Mouse (Mus musculus): Measurements from ENCODE around the gene Lactb. TPM values are rescaled to one million over a fixed set of nuclear protein-coding genes. Genes with fewer than 3 reads are reported as not detected.
A peak's percentile ranks its signal among the peaks of the same experiment; 100 is the strongest.

Gene Lactb
- polyA plus RNA-seq, 1 experiment from 2014 or later = 8.5 TPM

DNA sequence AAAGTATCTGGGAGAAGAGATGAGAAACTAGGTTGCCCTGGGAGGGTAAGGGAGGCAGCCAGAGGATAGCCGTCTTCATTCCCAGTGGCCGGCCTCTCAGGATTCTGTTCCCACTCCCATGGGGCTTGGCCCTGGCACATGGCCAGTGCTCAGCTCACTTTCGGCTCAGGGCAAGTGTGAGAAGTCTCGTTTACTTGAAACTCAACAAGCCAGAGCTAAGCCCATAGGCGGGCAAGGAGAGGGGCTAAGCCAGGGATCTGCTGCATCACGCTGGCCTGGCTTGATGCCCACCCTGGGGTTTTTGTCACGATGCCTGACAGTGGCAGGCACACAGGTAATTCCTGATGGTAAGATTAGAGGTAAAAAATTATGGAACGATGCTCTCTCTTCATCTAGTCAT is 37.8 kb downstream of the Lactb start:
- Histone ChIP-seq H3K27ac (peak overlapping the region; percentile 25; the same call in 1 of the 2 replicates), H3K27me3 (peaks cover 5% of the 10 kb centered on the region; the same call in 1 of the 2 replicates), H3K4me1 (peaks cover 34% of the 10 kb centered on the region), H3K36me3 (ENCODE audit: poor library complexity, severe bottlenecking) (no peaks in the 10 kb centered on the region), H3K9ac (no peak overlapping the region), H3K9me3 (replicated peaks) (no peaks in the 10 kb centered on the region), H3K4me3 (no peak overlapping the region), H3K4me2 (no peak overlapping the region)
- ATAC-seq = no peak
- 48% methylated on average over 8 of the region's 8 CpGs for WGBS

DNA sequence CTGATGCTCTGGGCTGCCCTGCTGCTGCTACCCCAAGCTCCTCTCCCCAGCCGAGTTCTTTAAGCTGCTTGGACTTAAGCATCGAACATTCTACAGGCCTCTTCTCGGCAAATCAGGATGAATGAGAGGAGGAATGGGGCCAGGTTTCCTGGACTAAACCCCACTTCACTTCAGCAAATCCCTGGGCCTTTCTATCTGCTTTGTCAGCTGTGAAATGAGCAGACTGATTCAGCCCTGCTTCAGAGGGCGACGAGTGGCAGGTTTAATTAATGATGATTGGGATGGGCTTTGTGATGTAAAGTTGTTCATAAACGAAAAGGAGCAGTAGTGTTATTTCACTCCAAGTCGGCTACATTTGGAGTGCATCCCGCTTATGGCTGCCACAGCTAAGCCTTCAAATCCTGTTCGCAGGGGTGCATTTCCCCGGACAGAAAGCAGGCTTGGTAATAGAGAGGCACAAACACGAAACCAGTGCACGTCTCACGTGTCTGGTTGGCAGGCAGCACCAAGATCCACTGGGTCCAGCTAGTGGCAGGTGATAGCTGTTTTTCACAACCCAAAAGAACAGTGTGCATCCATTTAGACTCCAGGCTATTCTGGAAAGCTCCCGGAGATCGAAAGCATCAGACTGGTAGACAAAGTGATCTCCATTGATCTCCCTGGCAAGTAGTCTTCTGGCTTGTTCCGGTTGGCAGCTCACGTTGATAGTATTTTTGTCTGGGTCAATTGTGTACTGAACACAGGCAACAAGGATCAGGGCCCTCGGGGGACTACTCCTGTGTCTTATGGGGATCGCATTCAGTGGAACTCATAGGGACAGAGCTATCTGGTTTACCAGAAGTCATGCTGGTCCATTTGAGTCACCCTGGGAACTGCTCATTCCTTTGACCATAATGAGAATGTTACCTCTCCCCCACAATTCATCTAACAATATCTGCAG is 41.1 kb downstream of the Lactb start:
- Histone ChIP-seq H3K27ac (peak overlapping the region; percentile 89), H3K4me3 (no peak overlapping the region), H3K36me3 (ENCODE audit: poor library complexity, severe bottlenecking) (no peaks in the 10 kb centered on the region), H3K9ac (no peak overlapping the region; the same call in 1 of the 2 replicates), H3K9me3 (replicated peaks) (no peaks in the 10 kb centered on the region), H3K4me1 (peaks cover 42% of the 10 kb centered on the region), H3K4me2 (peak overlapping the region; percentile 36), H3K27me3 (peaks cover 5% of the 10 kb centered on the region; the same call in 1 of the 2 replicates)
- ATAC-seq = peak; percentile 90
- 5% methylated on average over 19 of the region's 19 CpGs for WGBS

DNA sequence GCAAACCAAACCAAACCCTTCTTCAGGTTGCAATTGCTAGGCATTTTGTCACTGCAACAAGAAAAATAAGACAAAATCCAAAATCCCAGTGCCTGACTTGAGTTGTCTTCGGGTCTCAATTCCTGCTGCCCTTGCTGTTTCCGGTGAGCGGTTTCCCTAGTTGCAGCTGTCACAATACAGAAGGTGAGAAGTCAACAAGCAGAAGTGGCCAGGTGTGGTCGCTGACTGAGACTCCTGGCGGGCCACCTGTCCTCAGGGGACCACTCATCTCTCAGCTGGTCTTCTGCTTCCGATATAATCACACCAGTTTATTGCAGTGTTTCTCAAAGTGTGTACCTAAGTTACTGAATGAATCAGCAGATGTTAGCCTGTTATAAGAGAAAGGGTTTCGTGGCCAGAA is 44.9 kb downstream of the Lactb start:
- Histone ChIP-seq H3K4me2 (no peak overlapping the region), H3K4me3 (no peak overlapping the region), H3K9me3 (replicated peaks) (no peaks in the 10 kb centered on the region), H3K4me1 (peaks cover 53% of the 10 kb centered on the region), H3K9ac (no peak overlapping the region), H3K27me3 (no peaks in the 10 kb centered on the region), H3K27ac (no peak overlapping the region), H3K36me3 (ENCODE audit: poor library complexity, severe bottlenecking) (no peaks in the 10 kb centered on the region)
- no peak for ATAC-seq
- 77% methylated on average over 7 of the region's 7 CpGs for WGBS

DNA sequence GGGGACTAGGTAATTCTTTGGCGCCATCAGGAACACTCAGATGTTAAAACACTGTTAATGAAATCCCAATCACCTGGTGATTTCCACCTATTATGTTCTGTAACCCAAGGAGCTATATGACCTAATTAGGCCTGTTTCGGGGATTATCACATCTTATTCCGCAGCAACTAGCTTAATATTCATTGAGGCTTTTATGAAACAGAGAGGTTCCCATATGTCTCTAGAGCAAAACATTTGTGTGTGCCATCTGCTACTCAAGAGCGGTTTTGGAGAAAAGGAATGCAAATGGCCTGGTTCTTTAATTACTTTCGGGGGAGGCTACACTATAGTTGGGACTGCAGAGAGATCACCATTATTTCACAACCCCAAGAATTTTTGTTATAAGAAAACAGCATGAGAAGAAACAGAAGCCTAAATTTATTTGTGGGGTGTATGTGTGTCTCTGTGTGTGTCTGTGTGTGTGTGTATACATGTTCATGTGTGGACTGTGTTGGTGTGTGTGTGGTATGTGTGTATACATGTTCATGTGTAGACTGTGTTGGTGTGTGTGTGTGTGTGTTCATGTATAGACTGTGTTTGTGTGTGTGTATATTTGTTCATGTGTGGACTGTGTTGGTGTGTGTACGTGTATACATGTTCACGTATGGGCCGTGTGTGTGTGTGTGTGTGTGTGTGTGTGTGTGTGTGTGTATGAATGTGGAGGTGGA is 47.4 kb downstream of the Lactb start:
- ATAC-seq = peak; percentile 82

GRCm38 (mm10) chr9:66925853-66926252 is 49.4 kb downstream of the Lactb start:
- H3K4me2 ChIP-seq = no peak overlapping the region
- H3K9ac ChIP-seq = no peak overlapping the region
- no peak overlapping the region for H3K27ac ChIP-seq
- H3K36me3 ChIP-seq (ENCODE audit: poor library complexity, severe bottlenecking) = no peaks in the 10 kb centered on the region
- H3K9me3 ChIP-seq (replicated peaks) = no peaks in the 10 kb centered on the region
- no peak overlapping the region for H3K4me3 ChIP-seq
- no peaks in the 10 kb centered on the region for H3K27me3 ChIP-seq
- no peak for ATAC-seq
- peaks cover 24% of the 10 kb centered on the region for H3K4me1 ChIP-seq
- 83% methylated on average over 3 of the region's 3 CpGs for WGBS

More for the DNA sequence above, 47.4 kb downstream of the Lactb start:
- WGBS = 49% methylated on average over 8 of the region's 8 CpGs
- Histone ChIP-seq H3K4me3 (no peak overlapping the region), H3K9me3 (replicated peaks) (no peaks in the 10 kb centered on the region), H3K36me3 (ENCODE audit: poor library complexity, severe bottlenecking) (no peaks in the 10 kb centered on the region), H3K4me2 (no peak overlapping the region), H3K4me1 (peaks cover 30% of the 10 kb centered on the region), H3K27me3 (no peaks in the 10 kb centered on the region), H3K27ac (peak overlapping the region; percentile 65), H3K9ac (no peak overlapping the region)

GRCm38 (mm10) chr9:66922076-66922475 is 53.2 kb downstream of the Lactb start:
- Histone ChIP-seq H3K27ac (no peak overlapping the region), H3K27me3 (no peaks in the 10 kb centered on the region), H3K4me2 (no peak overlapping the region), H3K9me3 (replicated peaks) (no peaks in the 10 kb centered on the region), H3K36me3 (ENCODE audit: poor library complexity, severe bottlenecking) (no peaks in the 10 kb centered on the region), H3K4me1 (peaks cover 29% of the 10 kb centered on the region), H3K9ac (no peak overlapping the region), H3K4me3 (no peak overlapping the region)
- WGBS = 100% methylated on average over 1 of the region's 1 CpGs
- ATAC-seq = no peak

DNA sequence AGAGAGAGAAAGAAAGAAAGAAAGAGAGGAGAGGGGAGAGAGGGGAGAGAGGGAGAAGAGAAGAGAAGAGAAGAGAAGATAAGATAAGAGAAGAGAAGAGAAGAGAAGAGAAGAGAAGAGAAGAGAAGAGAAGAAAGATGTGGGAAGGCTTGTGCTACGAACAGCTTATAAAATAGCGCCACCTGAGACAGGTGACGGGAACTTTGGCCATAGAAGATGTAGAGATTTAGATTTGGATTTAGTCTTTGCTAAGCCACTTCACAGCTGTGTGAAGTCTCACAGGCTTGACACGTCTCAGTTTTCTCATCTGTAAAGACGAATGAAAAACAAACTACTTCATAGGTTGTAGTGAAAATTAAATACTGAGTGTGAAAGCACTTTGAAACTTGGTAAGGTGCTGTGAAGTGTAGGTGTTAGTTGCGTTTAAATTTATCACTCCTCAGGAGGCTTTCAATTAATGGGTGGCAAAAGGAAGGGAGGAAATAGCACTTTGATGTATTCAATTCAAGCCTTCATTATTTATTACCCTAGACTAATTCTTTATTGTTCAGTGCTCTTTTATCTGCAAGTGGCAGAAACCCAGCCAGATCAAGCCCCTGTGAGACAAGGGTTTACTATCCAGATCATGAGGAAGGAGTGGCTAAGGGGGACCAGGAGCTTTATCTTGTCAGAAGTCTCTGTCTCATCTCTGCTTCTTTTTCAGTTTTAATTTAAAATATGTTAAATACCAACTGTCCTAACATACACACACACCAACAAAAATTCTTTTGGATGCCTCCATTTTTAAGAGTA is 54.6 kb downstream of the Lactb start:
- H3K4me1 ChIP-seq = peaks cover 32% of the 10 kb centered on the region
- H3K4me3 ChIP-seq = 0 out of 2 replicates have a peak overlapping the region, but pooled peaks have one; percentile 91
- H3K4me2 ChIP-seq = peak overlapping the region; percentile 89
- no peak overlapping the region for H3K9ac ChIP-seq
- WGBS = 13% methylated on average over 6 of the region's 6 CpGs
- no peaks in the 10 kb centered on the region for H3K9me3 ChIP-seq (replicated peaks)
- no peak overlapping the region for H3K27ac ChIP-seq
- no peaks in the 10 kb centered on the region for H3K27me3 ChIP-seq
- ATAC-seq = no peak
- no peaks in the 10 kb centered on the region for H3K36me3 ChIP-seq (ENCODE audit: poor library complexity, severe bottlenecking)

GRCm38 (mm10) chr9:66919981-66920380 is 55.3 kb downstream of the Lactb start:
- H3K9ac ChIP-seq = peak overlapping the region; percentile 45
- H3K9me3 ChIP-seq (replicated peaks) = no peaks in the 10 kb centered on the region
- 0% methylated on average over 14 of the region's 14 CpGs for WGBS
- H3K4me2 ChIP-seq = peak overlapping the region; percentile 89
- peak overlapping the region; percentile 91 for H3K4me3 ChIP-seq
- H3K27ac ChIP-seq = peak overlapping the region; percentile 79
- H3K36me3 ChIP-seq (ENCODE audit: poor library complexity, severe bottlenecking) = no peaks in the 10 kb centered on the region
- no peaks in the 10 kb centered on the region for H3K27me3 ChIP-seq
- peak; percentile 57 for ATAC-seq
- peaks cover 36% of the 10 kb centered on the region for H3K4me1 ChIP-seq

DNA sequence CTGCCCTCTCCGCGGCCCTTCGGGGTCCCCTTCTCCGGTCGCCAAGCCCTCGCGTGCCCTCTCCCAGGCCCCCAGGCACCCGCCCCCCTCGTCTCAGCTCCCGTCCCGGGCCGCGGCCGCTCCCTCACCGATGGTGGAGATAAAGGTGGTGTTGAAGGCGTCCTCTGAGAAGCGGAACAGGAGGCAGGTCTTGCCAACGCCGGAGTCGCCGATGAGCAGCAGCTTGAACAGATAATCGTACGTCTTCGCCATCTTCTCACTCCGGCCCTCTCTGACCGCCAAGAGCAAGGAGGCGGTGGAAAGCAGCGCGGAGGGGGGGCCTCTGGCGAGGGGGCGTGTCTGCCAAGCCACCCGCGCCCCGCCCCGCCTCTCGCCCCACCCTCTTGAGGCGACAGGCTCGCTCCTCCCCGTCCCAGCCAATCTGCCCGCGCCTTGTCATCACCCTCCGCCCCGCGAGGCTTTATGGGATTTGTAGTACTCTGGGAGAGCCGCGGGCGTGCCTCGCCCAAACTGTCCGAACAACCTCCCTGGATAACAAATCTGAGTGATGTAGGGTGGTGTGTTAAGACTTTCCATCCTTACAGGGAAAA is 55.8 kb downstream of the Lactb start, which contains the start of gene Rab8b:
TSS of gene Rab8b (minus strand) at position 306 of the 590 bp plus-strand sequence.
- Histone ChIP-seq H3K36me3 (ENCODE audit: poor library complexity, severe bottlenecking) (no peaks in the 10 kb centered on the region), H3K4me1 (peaks cover 37% of the 10 kb centered on the region), H3K9ac (peak within 1 kb of the TSS; percentile 92), H3K9me3 (replicated peaks) (no peaks in the 10 kb centered on the region), H3K4me3 (peak within 1 kb of the TSS; percentile 91), H3K27ac (peak within 1 kb of the TSS; percentile 81), H3K4me2 (peak within 1 kb of the TSS; percentile 89), H3K27me3 (no peaks in the 10 kb centered on the region)
- ATAC-seq = peak; percentile 99
- WGBS = under 1% methylated on average over 45 of the region's 49 CpGs

DNA sequence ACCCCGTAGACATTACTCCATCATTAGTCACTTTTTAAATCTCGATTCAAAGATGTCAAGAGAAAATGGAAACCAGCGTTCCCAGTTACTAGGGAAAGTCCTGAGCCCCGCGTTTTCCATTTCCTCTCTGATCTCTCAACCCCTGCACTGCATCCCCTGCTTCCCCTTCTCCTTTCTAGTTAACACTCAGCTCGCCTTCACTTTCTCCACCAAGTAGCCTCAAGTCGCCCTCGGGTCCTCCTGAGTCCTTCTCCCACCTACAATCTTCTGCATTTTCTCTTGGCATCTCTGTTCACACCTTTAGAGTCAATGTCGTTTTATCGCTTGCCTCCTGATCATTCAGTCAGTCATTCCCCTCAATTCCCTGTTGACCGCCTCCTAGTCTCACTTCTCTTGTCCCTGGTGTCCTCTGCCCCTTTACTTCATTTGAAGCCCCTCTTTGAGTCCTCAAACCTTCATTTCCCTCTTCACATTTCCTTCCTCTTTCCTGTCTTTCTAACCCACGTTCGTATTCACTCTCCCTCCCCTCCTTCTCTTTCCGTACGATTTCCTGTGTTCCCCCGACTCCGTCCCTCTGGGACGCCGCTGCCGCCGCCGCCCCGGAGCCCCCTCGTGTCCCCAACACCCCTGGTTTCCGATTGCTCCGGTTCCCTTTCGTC is 56.5 kb downstream of the Lactb start:
- Histone ChIP-seq H3K36me3 (ENCODE audit: poor library complexity, severe bottlenecking) (no peaks in the 10 kb centered on the region), H3K9me3 (replicated peaks) (no peaks in the 10 kb centered on the region), H3K9ac (peak overlapping the region; percentile 92), H3K27me3 (no peaks in the 10 kb centered on the region), H3K4me3 (peak overlapping the region; percentile 91), H3K4me1 (peaks cover 44% of the 10 kb centered on the region), H3K4me2 (peak overlapping the region; percentile 89), H3K27ac (peak overlapping the region; percentile 81)
- ATAC-seq = no peak
- 4% methylated on average over 27 of the region's 27 CpGs for WGBS

DNA sequence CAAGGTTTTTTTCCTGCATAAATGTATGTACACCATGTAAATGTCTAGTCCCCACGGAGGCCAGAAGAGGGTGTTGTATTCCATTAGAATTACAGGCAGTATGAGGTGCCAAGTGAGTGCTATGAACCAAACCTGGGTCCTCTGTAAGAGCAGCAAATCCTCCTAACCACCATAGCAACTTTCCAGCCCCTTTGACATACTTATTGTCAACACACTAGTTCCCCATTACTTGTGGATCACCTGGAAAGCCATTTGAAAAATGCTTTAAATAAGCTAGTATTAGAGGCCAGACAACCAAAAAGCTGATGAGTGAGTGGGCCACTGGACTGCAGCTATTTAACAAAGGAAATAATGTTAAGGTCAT is 57.4 kb downstream of the Lactb start:
- ATAC-seq = no peak
- no peaks in the 10 kb centered on the region for H3K36me3 ChIP-seq (ENCODE audit: poor library complexity, severe bottlenecking)
- peak overlapping the region; percentile 89 for H3K4me2 ChIP-seq
- no peaks in the 10 kb centered on the region for H3K9me3 ChIP-seq (replicated peaks)
- peaks cover 51% of the 10 kb centered on the region for H3K4me1 ChIP-seq
- H3K27ac ChIP-seq = no peak overlapping the region
- no peak overlapping the region for H3K9ac ChIP-seq
- no peaks in the 10 kb centered on the region for H3K27me3 ChIP-seq
- H3K4me3 ChIP-seq = peak overlapping the region; percentile 91
- whole genome bisulfite sequencing = 62% methylated on average over 1 of the region's 1 CpGs

Measured in forebrain, embryonic 13.5 days (tissue).